Mouse (Mus musculus): ENCODE measurements around the gene Fgd3.

Fgd3 gene

GRCm38 (mm10) chr13:49216220-49216552, 103.9 kb downstream of the Fgd3 start:
- DNase-seq (ENCODE audit: low read depth, low spot score): no peak

- DNase-seq (ENCODE audit: low read depth, low spot score): peak; percentile 93
Observed at GRCm38 (mm10) chr13:49215504-49216219, 104.4 kb downstream of the Fgd3 start, which contains the start of gene Card19. Gene Card19, minus strand, starts transcription at chr13:49216037.

- DNase-seq (ENCODE audit: low read depth, low spot score): no peak
Observed at GRCm38 (mm10) chr13:49215128-49215503, 105.0 kb downstream of the Fgd3 start.

- DNase-seq (ENCODE audit: low read depth, low spot score): no peak
Observed at GRCm38 (mm10) chr13:49214454-49214853, 105.7 kb downstream of the Fgd3 start.

GRCm38 (mm10) chr13:49213531-49213932, 106.6 kb downstream of the Fgd3 start:
- no peak for DNase-seq (ENCODE audit: low read depth, low spot score)

- no peak for DNase-seq (ENCODE audit: low read depth, low spot score)
Observed at GRCm38 (mm10) chr13:49212711-49213500, 107.2 kb downstream of the Fgd3 start.
